Mouse (Mus musculus) olfactory bulb, adult 2 months (tissue): Measurements from ENCODE around the gene Wnt9b.

Experiments
- CTCF ChIP-seq: fragments of 200-500 bp; IDR thresholded peaks from 2 replicates; pipeline ENCODE4 v1.5.1; 2012; ENCODE audit warnings: low read depth, mild to moderate bottlenecking, low read length, moderate library complexity; ENCODE audit not compliant: insufficient read depth
- POLR2A ChIP-seq: fragments of 200-500 bp; IDR thresholded peaks from 2 replicates; pipeline ENCODE4 v1.6.1; 2012; ENCODE audit warnings: mild to moderate bottlenecking, low read depth, low read length, moderate library complexity; ENCODE audit not compliant: insufficient read depth

DNA sequence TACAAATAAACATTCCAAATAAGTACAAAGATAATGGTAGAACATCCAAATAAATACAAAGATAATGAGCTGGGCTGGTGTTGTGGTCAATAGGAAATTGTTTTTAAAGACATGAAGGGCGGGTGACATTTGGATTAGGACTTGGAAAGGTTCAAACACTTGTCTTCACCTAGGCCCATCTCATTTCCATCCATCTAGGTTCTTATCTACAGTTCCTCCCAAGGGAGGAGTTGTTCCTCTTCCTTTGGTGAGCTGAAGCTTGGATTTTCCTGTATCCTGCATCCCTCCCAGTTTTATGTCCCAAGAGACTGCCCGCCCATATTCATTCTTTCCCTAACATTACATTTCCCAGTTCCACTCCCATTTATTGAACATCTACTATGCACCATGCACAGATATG is 51.4 kb downstream of the Wnt9b start:
- TF ChIP-seq POLR2A (no peak), CTCF (no peak)
